Mouse (Mus musculus) liver, embryonic 14.5 days (tissue): Measurements from ENCODE around the gene Park7. TPM values are rescaled to one million over a fixed set of nuclear protein-coding genes. Genes with fewer than 3 reads are reported as not detected.

Experiments
- ATAC-seq: fragments of 200-750 bp; cut with Nextera tagmentation; 2 replicates; pipeline ENCODE4 v1.8.0; 2017; ENCODE audit warnings: moderate number of reproducible peaks, mild to moderate bottlenecking, moderate library complexity; ENCODE audit not compliant: insufficient read depth
- DNase-seq, 3 experiments: peaks; one replicate each; pipeline ENCODE4 v3.0.0-alpha.2; 2012 to 2013; ENCODE audit warnings: low read depth in 3 of 3, low spot score in 3 of 3
- H3K27ac ChIP-seq: fragments of 300-500 bp; sonication (generic); 2 replicates; pipeline ENCODE4 v1.5.1; 2014; ENCODE audit warnings: moderate library complexity, mild to moderate bottlenecking, control low read depth, inconsistent platforms
- H3K27me3 ChIP-seq: fragments of 300-500 bp; sonication (generic); 2 replicates; pipeline ENCODE4 v1.6.1; 2014; ENCODE audit warnings: mild to moderate bottlenecking, low read length, moderate library complexity; ENCODE audit not compliant: control insufficient read depth, insufficient read depth
- H3K36me3 ChIP-seq: fragments of 300-500 bp; sonication (generic); replicated peaks from 2 replicates; pipeline ENCODE4 v1.6.1; 2014; ENCODE audit warnings: low read depth; ENCODE audit not compliant: control insufficient read depth, insufficient read depth
- H3K4me1 ChIP-seq, 2 experiments: fragments of 200-500 bp in 1 of 2; fragments of 300-500 bp in 1 of 2; sonication (generic) in 1 of 2; replicated peaks; 2 replicates each; pipeline ENCODE4 v1.6.1; 2012 to 2014; ENCODE audit warnings: antibody characterized with exemption in 1 of 2, inconsistent platforms in 1 of 2, low read length in 1 of 2; ENCODE audit not compliant: control insufficient read depth in 2 of 2, insufficient read depth in 2 of 2
- H3K4me2 ChIP-seq: fragments of 300-500 bp; sonication (generic); 2 replicates; pipeline ENCODE4 v1.6.1; 2014; ENCODE audit warnings: low read depth, mild to moderate bottlenecking, control low read depth, moderate library complexity
- H3K4me3 ChIP-seq, 2 experiments: fragments of 200-500 bp in 1 of 2; fragments of 300-500 bp in 1 of 2; sonication (generic) in 1 of 2; 2 replicates each; pipeline ENCODE4 v1.5.1; 2012 to 2014; ENCODE audit warnings: low read depth in 2 of 2, low read length in 2 of 2, mild to moderate bottlenecking in 2 of 2, control low read depth in 1 of 2, inconsistent platforms in 1 of 2, moderate library complexity in 1 of 2; ENCODE audit not compliant: insufficient read depth in 1 of 2
- H3K9ac ChIP-seq: fragments of 300-500 bp; sonication (generic); replicated peaks from 2 replicates; pipeline ENCODE4 v1.6.1; 2014; ENCODE audit warnings: mild to moderate bottlenecking, control low read depth, moderate library complexity
- H3K9me3 ChIP-seq: fragments of 300-500 bp; sonication (generic); 2 replicates; pipeline ENCODE4 v1.6.1; 2016; ENCODE audit warnings: low read length, mixed read lengths; ENCODE audit not compliant: control insufficient read depth
- CTCF ChIP-seq: IDR thresholded peaks from 2 replicates; pipeline ENCODE4 v1.5.1; 2016; ENCODE audit warnings: antibody characterized with exemption, low read depth, control low read depth
- EP300 ChIP-seq: IDR thresholded peaks from 2 replicates; pipeline ENCODE4 v1.6.1; 2016; ENCODE audit warnings: antibody characterized with exemption, low read depth
- WGBS: fragments of 180-500 bp; shearing (Covaris S2); extraction: QIAGEN DNeasy Blood & Tissue Kit; methylation state at CpG from one replicate; pipeline ENCODE4 v1.1.7; 2014; ENCODE audit not compliant: insufficient replicate concordance; 5-methylcytosine and 5-hydroxymethylcytosine counted together
- polyA plus RNA-seq, 2 experiments: library from polyadenylated mRNA; depleted of rRNA in 1 of 2; stranded (reverse) in 1 of 2; unstranded in 1 of 2; fragments of >200 nt; fragmentation: Nextera tagmentation in 1 of 2; extraction: Ambion mirVana in 1 of 2; gene quantifications; 2 replicates each; pipeline versions ENCODE4 v1.2.1 to v1.2.3; 2012 to 2014

Gene Park7
- polyA plus RNA-seq, 2 experiments: 180 to 263 TPM

DNA sequence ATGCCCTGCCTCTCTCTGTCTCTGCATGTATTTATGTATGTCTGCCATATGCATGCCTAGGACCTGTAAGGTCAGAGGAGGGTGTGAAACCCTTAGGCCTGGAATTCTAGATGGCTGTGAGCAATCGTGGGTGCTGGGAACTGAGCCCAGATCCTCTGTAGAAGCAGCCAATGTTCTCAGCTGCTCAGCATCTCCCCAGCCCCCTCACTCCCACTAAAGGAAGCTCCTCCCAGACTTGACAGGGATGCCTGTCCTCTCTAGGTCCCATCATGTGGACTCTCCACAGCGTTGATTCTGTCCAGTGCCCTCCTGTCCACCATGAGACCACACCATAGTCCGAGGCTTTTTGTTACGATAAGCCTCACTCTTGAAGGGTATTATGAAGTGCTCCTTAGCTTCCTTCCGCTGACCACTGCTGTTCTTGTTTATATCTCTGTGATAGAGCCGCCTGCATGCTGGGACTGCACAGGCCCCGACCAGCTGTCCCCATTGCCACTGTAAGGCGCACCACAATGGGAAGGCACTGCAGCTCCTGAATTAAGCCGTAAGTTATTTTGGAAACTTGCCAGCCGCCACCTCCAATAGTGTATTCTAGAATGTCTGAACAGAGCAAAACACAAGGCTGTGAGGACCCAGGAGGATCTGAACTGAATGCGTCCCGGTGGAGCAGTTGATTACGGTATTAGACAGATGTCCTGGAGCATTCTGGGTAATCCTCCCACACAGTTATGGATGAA lies 42.3 kb upstream of the Park7 start:
- Histone ChIP-seq H3K4me1 (no peaks in the 10 kb centered on the region; a peak in 1 of 4 replicates), H3K27ac (no peak overlapping the region), H3K9me3 (no peaks in the 10 kb centered on the region), H3K27me3 (no peaks in the 10 kb centered on the region), H3K9ac (no peak overlapping the region), H3K36me3 (no peaks in the 10 kb centered on the region), H3K4me2 (no peak overlapping the region), H3K4me3 (no peak overlapping the region)
- 61% methylated on average over 13 of the region's 13 CpGs for WGBS
- ATAC-seq: no peak
- TF ChIP-seq EP300: no peak
- no peak for TF ChIP-seq CTCF
- DNase-seq: no peak

DNA sequence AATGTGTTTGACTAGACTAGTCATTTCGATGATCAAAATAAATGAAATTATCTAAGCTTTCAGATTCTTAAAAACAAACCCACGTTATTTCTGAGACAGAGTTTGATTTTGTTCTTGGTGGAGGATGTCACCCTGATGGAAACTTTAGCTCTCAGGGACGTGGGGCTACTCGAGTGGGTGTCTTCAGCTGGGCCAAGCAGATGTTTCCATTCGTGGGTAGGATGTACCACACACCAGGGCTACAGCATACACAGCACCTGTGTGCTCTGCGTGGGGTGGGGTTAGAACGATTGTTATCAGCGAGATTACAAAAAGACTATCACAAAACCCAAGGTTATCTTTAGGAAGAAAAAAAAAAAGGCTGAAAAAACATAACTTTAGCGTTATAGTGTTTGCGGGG lies 36.7 kb upstream of the Park7 start:
- Histone ChIP-seq H3K4me3 (no peak overlapping the region), H3K27me3 (no peaks in the 10 kb centered on the region), H3K36me3 (no peaks in the 10 kb centered on the region), H3K4me2 (no peak overlapping the region), H3K27ac (no peak overlapping the region), H3K4me1 (no peaks in the 10 kb centered on the region), H3K9me3 (no peaks in the 10 kb centered on the region), H3K9ac (no peak overlapping the region)
- WGBS: 61% methylated on average over 10 of the region's 10 CpGs
- ATAC-seq (no peak), DNase-seq (no peak)
- no peak for TF ChIP-seq CTCF
- TF ChIP-seq EP300: no peak

DNA sequence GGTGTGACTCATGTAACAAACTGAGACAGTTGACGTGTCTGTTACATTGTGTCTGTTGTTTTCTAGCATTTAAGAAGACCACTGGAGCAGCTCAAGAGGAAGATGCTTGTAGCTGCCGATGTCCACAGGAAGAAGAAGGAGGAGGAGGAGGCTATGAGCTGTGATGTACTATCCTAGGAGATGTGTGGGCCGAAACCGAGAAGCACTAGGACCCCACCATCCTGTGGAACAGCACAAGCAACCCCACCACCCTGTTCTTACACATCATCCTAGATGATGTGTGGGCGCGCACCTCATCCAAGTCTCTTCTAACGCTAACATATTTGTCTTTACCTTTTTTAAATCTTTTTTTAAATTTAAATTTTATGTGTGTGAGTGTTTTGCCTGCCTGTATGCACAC lies 30.5 kb upstream of the Park7 start:
- H3K27ac ChIP-seq: no peak overlapping the region
- 74% methylated on average over 7 of the region's 7 CpGs for WGBS
- no peak overlapping the region for H3K4me2 ChIP-seq
- H3K9me3 ChIP-seq: no peaks in the 10 kb centered on the region
- no peaks in the 10 kb centered on the region for H3K27me3 ChIP-seq
- ATAC-seq (no peak), DNase-seq (no peak)
- no peaks in the 10 kb centered on the region for H3K4me1 ChIP-seq
- TF ChIP-seq CTCF (no peak), EP300 (no peak)
- H3K9ac ChIP-seq: no peak overlapping the region
- H3K36me3 ChIP-seq: no peaks in the 10 kb centered on the region
- H3K4me3 ChIP-seq: no peak overlapping the region

DNA sequence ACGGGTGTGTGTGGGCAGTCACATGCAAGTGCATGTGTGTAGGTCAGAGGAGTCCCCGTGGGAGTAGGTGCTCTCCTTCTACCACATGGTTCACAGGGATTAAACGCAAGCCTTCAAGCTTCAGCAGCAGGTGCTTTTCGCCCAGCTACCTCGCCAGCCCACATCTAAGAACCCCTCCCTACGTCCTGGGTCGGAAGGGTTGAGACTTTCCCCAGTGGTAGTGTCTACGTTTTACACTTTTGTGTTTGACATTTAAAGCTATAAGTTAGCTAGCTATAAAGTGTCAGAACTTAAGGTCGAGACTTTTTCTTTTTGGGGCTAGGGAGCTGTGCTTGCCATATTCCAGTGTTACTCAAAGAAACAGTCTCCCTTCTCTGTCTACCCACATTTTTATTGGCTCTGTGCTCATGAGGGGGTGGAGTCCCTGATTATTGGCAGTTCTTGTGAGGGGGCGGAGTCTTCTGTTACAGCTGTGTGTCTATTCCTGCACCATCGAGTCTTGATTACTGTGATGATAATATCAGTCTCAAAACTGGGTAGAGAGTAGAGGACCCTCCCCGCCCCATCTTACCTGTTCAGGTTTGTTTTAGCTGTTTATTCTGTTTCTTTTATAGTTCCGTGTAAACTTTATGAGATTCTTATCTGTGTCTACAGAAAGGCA lies 25.9 kb upstream of the Park7 start:
- Histone ChIP-seq H3K4me1 (no peaks in the 10 kb centered on the region), H3K9me3 (no peaks in the 10 kb centered on the region), H3K27ac (no peak overlapping the region), H3K36me3 (no peaks in the 10 kb centered on the region), H3K27me3 (no peaks in the 10 kb centered on the region), H3K4me2 (no peak overlapping the region), H3K4me3 (no peak overlapping the region), H3K9ac (no peak overlapping the region)
- TF ChIP-seq EP300 (no peak), CTCF (no peak)
- DNase-seq: no peak
- no peak for ATAC-seq
- WGBS: 56% methylated on average over 13 of the region's 13 CpGs

DNA sequence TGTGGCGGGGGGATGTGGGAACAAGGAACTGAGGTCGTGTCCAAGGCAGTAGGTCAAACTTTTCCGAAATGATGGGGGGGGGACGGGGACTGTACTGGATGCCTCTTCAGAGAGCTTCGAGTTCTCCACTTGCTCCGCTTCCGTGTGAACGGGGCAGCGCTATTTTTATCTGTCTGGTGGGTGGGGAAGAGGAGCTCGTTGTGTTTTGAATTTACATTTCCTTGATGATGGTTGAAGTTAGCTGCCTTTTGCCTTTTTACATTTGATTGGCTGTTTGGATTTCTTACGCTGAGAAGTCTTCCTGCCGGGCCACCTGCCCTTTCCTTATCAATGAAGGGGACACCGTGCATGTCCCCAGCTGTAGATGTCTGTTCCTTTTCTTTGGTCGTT lies 23.8 kb upstream of the Park7 start:
- H3K9ac ChIP-seq: no peak overlapping the region
- peak overlapping the region; percentile 6; the same call in 1 of the 2 replicates for H3K4me2 ChIP-seq
- no peak for TF ChIP-seq EP300
- TF ChIP-seq CTCF: no peak
- H3K4me3 ChIP-seq: no peak overlapping the region
- DNase-seq (no peak), ATAC-seq (no peak)
- no peaks in the 10 kb centered on the region for H3K9me3 ChIP-seq
- H3K4me1 ChIP-seq: no peaks in the 10 kb centered on the region
- no peaks in the 10 kb centered on the region for H3K27me3 ChIP-seq
- H3K27ac ChIP-seq: no peak overlapping the region
- H3K36me3 ChIP-seq: no peaks in the 10 kb centered on the region
- 19% methylated on average over 14 of the region's 14 CpGs for WGBS
